Mouse (Mus musculus): ENCODE measurements around the gene Rps15a.

DNA sequence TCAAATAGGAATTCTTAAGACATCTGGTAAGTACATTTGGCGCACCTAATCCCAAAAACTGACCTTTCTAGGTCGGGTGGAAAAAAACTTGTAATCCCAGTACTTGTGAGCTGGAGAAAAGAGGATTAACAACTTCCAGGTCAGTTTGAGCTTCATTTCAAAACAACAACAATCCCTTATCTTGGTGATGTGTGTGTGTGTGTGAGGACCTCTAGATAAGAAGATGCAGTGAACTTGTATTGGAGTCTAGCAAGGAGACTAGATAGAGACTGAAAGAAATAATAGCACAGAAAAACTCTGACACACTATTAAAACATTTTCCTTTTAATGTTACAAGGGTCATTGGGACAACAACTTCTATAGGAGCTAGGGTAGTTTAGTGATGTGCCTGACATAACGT, 27.6 kb upstream of the Rps15a start:
- TF ChIP-seq POLR2A (IDR thresholded peaks at IDR 0.05; ENCODE audit: borderline replicate concordance, control insufficient read depth, low read depth, low read length) (no peak), CTCF (IDR thresholded peaks at IDR 0.05; ENCODE audit: control insufficient read depth, insufficient read depth, low read length) (no peak)
